Mouse (Mus musculus) hindbrain, embryonic 10.5 days (tissue): ENCODE measurements around the gene Gm11549. TPM values are rescaled to one million over a fixed set of nuclear protein-coding genes. Genes with fewer than 3 reads are reported as not detected.
A peak's percentile ranks its signal among the peaks of the same experiment; 100 is the strongest.

ENCODE experiments used
- DNase-seq: peaks from one replicate; pipeline ENCODE4 v3.0.0-alpha.2; 2017; ENCODE audit warnings: low spot score
- H3K27ac ChIP-seq: fragments of 300-500 bp; sonication (generic); 2 replicates; pipeline ENCODE4 v1.5.1; 2016; ENCODE audit warnings: mild to moderate bottlenecking, moderate library complexity
- H3K27me3 ChIP-seq: fragments of 300-500 bp; sonication (generic); 2 replicates; pipeline ENCODE4 v1.6.1; 2016; ENCODE audit warnings: mild to moderate bottlenecking; ENCODE audit not compliant: poor library complexity, insufficient read depth, severe bottlenecking
- H3K36me3 ChIP-seq: fragments of 300-500 bp; sonication (generic); 2 replicates; pipeline ENCODE4 v1.6.1; 2016; ENCODE audit warnings: mild to moderate bottlenecking, moderate library complexity
- H3K4me1 ChIP-seq: fragments of 300-500 bp; sonication (generic); replicated peaks from 2 replicates; pipeline ENCODE4 v1.6.1; 2016; ENCODE audit warnings: mild to moderate bottlenecking
- H3K4me3 ChIP-seq: fragments of 300-500 bp; sonication (generic); 2 replicates; pipeline ENCODE4 v1.5.1; 2016; ENCODE audit warnings: mild to moderate bottlenecking, moderate library complexity
- H3K9me3 ChIP-seq: fragments of 300-500 bp; sonication (generic); 2 replicates; pipeline ENCODE4 v1.6.1; 2016; ENCODE audit warnings: mild to moderate bottlenecking, moderate library complexity
- WGBS: fragments of 180-500 bp; shearing (Covaris S2); methylation state at CpG from one replicate; pipeline ENCODE4 v1.1.7; 2016; 5-methylcytosine and 5-hydroxymethylcytosine counted together
- polyA plus RNA-seq: library from polyadenylated mRNA; unstranded; fragments of >200 nt; fragmentation: Nextera tagmentation; extraction: Ambion mirVana; gene quantifications from 2 replicates; pipeline ENCODE4 v1.2.1, GENCODE M21; 2016

Gm11549 gene
- polyA plus RNA-seq, 1 experiment from 2014 or later = 0.50 TPM

- WGBS = 74% methylated on average over 7 of the region's 7 CpGs
- DNase-seq = no peak
- no peak overlapping the region for H3K27ac ChIP-seq
Observed at GRCm38 (mm10) chr3:36501546-36501945, 20.1 kb downstream of the Gm11549 start.

DNA sequence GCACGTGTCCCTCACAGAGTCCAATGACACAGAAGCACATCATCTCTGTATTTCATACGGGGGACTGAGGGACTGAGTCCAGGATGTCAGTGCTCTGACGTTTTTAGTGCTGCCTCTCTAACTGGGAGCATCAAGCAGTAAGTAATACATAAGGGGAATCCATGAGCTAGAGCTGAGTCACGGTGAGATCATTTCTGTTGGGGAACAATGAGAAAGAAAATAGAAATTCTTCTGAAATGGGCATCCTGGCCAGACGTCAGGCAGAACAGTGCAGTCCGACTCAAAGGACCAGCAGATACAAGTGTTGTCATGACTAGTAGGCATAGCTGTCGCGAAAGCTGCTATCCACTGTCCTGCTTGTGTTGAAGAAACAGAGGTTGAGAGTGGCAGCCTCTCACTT lies 20.6 kb downstream of the Gm11549 start:
- Histone ChIP-seq H3K9me3 (no peaks in the 10 kb centered on the region), H3K4me1 (peaks cover 2% of the 10 kb centered on the region; the same call in 1 of the 2 replicates), H3K27ac (no peak overlapping the region)

More at GRCm38 (mm10) chr3:36501546-36501945, 20.1 kb downstream of the Gm11549 start:
- no peaks in the 10 kb centered on the region for H3K36me3 ChIP-seq
- no peaks in the 10 kb centered on the region for H3K9me3 ChIP-seq
- H3K27me3 ChIP-seq = peaks cover 1% of the 10 kb centered on the region; the same call in 1 of the 2 replicates
- no peak overlapping the region for H3K4me3 ChIP-seq
- peaks cover 4% of the 10 kb centered on the region; the same call in 1 of the 2 replicates for H3K4me1 ChIP-seq

DNA sequence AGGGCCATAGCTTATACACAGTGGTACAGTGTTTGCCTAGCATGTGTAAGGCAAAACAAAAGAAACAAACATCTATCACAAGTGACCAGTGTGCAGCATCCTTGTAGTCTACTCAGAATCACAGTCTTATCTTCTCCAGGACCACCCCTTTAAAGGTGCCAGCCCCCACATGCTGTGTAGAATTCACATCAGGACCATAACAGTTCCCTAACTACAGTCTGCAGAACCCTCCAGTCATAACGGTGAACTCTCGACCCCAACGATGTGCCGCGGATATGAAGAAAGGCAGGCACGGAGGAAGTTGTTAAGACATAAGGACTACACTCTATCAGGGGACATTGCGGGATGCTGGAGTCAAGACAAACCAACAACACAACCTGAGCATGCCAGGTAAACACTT lies 22.2 kb downstream of the Gm11549 start:
- H3K27ac ChIP-seq = no peak overlapping the region
- H3K27me3 ChIP-seq = peaks cover 8% of the 10 kb centered on the region
- 0 out of 2 replicates have a peak, but pooled peaks cover 3% of the 10 kb centered on the region for H3K4me1 ChIP-seq
- no peak for DNase-seq
- WGBS = 96% methylated on average over 7 of the region's 7 CpGs
- H3K9me3 ChIP-seq = no peaks in the 10 kb centered on the region
- H3K36me3 ChIP-seq = no peaks in the 10 kb centered on the region
- no peak overlapping the region for H3K4me3 ChIP-seq

More for the DNA sequence above, 20.6 kb downstream of the Gm11549 start:
- no peak overlapping the region for H3K4me3 ChIP-seq
- peaks cover 7% of the 10 kb centered on the region for H3K27me3 ChIP-seq
- no peak for DNase-seq
- H3K36me3 ChIP-seq = no peaks in the 10 kb centered on the region
- WGBS = 88% methylated on average over 8 of the region's 8 CpGs

- H3K27me3 ChIP-seq = peaks cover 8% of the 10 kb centered on the region
- 93% methylated on average over 6 of the region's 6 CpGs for WGBS
- 0 out of 2 replicates have a peak, but pooled peaks cover 3% of the 10 kb centered on the region for H3K4me1 ChIP-seq
- no peak for DNase-seq
- no peak overlapping the region for H3K4me3 ChIP-seq
- H3K9me3 ChIP-seq = no peaks in the 10 kb centered on the region
- no peaks in the 10 kb centered on the region for H3K36me3 ChIP-seq
- H3K27ac ChIP-seq = no peak overlapping the region
Observed at GRCm38 (mm10) chr3:36498224-36498623, 23.4 kb downstream of the Gm11549 start.

- peaks cover 8% of the 10 kb centered on the region for H3K27me3 ChIP-seq
- no peaks in the 10 kb centered on the region for H3K36me3 ChIP-seq
- H3K9me3 ChIP-seq = no peaks in the 10 kb centered on the region
- H3K4me1 ChIP-seq = 0 out of 2 replicates have a peak, but pooled peaks cover 3% of the 10 kb centered on the region
- no peak overlapping the region for H3K27ac ChIP-seq
- WGBS = 20% methylated on average over 14 of the region's 14 CpGs
- peak; percentile 72 for DNase-seq
- H3K4me3 ChIP-seq = no peak overlapping the region
Observed at GRCm38 (mm10) chr3:36496746-36497145, 24.9 kb downstream of the Gm11549 start.

GRCm38 (mm10) chr3:36496273-36496672 lies 25.3 kb downstream of the Gm11549 start:
- Histone ChIP-seq H3K4me3 (no peak overlapping the region), H3K27ac (no peak overlapping the region), H3K4me1 (0 out of 2 replicates have a peak, but pooled peaks cover 3% of the 10 kb centered on the region), H3K36me3 (no peaks in the 10 kb centered on the region), H3K9me3 (no peaks in the 10 kb centered on the region), H3K27me3 (peaks cover 8% of the 10 kb centered on the region)
- DNase-seq = no peak
- 87% methylated on average over 9 of the region's 9 CpGs for WGBS

GRCm38 (mm10) chr3:36495436-36495835 lies 26.2 kb downstream of the Gm11549 start:
- H3K4me3 ChIP-seq = no peak overlapping the region
- peak; percentile 88 for DNase-seq
- peaks cover 8% of the 10 kb centered on the region for H3K27me3 ChIP-seq
- 0 out of 2 replicates have a peak, but pooled peaks cover 10% of the 10 kb centered on the region for H3K4me1 ChIP-seq
- WGBS = 14% methylated on average over 6 of the region's 6 CpGs
- no peaks in the 10 kb centered on the region for H3K9me3 ChIP-seq
- H3K27ac ChIP-seq = no peak overlapping the region
- H3K36me3 ChIP-seq = no peaks in the 10 kb centered on the region

DNA sequence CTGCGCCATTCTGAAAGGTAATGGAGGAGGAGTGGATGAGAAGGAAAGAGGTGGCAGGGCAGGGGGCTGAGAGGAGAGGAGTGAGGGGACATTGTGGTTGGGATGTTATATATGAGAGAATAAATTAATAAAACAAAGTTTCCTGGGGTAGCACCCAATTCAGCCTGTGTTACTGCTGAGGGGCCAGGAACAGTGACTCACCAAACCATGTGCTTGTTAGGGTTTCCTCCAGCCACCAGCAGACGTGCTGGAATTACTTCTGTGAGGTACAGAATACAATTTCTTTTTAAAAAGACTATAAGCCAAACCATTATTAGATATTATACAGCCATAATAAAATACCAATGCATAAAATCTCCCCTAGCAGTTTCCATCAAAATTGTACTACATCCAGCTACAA lies 27.0 kb downstream of the Gm11549 start:
- no peaks in the 10 kb centered on the region for H3K36me3 ChIP-seq
- 93% methylated on average over 2 of the region's 2 CpGs for WGBS
- H3K4me1 ChIP-seq = 0 out of 2 replicates have a peak, but pooled peaks cover 11% of the 10 kb centered on the region
- H3K27me3 ChIP-seq = peaks cover 8% of the 10 kb centered on the region
- DNase-seq = no peak
- no peak overlapping the region for H3K4me3 ChIP-seq
- H3K27ac ChIP-seq = no peak overlapping the region
- no peaks in the 10 kb centered on the region for H3K9me3 ChIP-seq

GRCm38 (mm10) chr3:36493641-36494283 lies 27.9 kb downstream of the Gm11549 start:
- H3K4me3 ChIP-seq = no peak overlapping the region
- H3K4me1 ChIP-seq = 0 out of 2 replicates have a peak, but pooled peaks cover 11% of the 10 kb centered on the region
- WGBS = 85% methylated on average over 6 of the region's 6 CpGs
- H3K9me3 ChIP-seq = no peaks in the 10 kb centered on the region
- peaks cover 8% of the 10 kb centered on the region for H3K27me3 ChIP-seq
- no peak overlapping the region for H3K27ac ChIP-seq
- DNase-seq = no peak
- H3K36me3 ChIP-seq = no peaks in the 10 kb centered on the region

GRCm38 (mm10) chr3:36492716-36493391 lies 28.8 kb downstream of the Gm11549 start:
- no peak for DNase-seq
- Histone ChIP-seq H3K4me1 (0 out of 2 replicates have a peak, but pooled peaks cover 11% of the 10 kb centered on the region), H3K36me3 (no peaks in the 10 kb centered on the region), H3K9me3 (no peaks in the 10 kb centered on the region), H3K27ac (no peak overlapping the region), H3K27me3 (peaks cover 8% of the 10 kb centered on the region), H3K4me3 (no peak overlapping the region)
- 81% methylated on average over 9 of the region's 9 CpGs for WGBS

DNA sequence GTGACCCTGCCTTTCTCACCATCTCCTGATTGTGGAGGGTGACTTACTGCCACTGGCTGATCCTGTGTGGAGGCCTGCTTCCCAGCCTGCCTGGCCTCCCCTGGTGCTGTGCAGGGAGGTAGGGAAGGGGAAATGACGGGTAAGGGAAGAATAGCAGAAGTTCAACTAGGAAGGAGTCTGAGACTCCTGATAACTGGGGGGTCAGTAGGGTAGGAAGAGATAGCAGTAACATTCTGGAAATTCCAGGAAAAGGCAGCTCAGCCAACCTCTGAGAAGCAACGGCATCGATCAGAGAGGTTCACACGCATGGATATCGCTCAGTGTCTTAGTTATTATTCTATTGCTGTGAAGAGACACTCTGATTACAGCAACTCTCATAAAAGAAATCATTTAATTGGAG lies 30.1 kb downstream of the Gm11549 start:
- Histone ChIP-seq H3K27me3 (peaks cover 7% of the 10 kb centered on the region), H3K36me3 (no peaks in the 10 kb centered on the region), H3K4me1 (0 out of 2 replicates have a peak, but pooled peaks cover 11% of the 10 kb centered on the region), H3K27ac (peak overlapping the region; percentile 35; the same call in 1 of the 2 replicates), H3K4me3 (no peak overlapping the region), H3K9me3 (no peaks in the 10 kb centered on the region)
- DNase-seq = no peak
- WGBS = 86% methylated on average over 5 of the region's 5 CpGs

DNA sequence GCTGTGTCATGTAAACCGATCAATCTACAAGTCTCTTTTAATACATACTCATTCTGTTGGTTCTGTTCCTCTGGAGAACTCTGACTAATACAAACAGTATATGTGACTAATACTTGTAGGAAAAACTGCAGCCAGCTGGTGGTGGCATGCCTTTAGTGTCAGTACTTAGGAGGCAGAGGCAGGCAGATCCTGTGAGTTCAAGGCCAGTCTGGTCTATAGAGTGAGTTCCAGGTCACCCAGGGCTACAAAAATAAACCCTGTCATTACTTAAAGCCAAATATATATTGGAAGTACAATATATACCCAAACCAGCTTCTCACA lies 32.1 kb downstream of the Gm11549 start:
- H3K36me3 ChIP-seq = no peaks in the 10 kb centered on the region
- 0 out of 2 replicates have a peak, but pooled peaks cover 12% of the 10 kb centered on the region for H3K4me1 ChIP-seq
- H3K9me3 ChIP-seq = no peaks in the 10 kb centered on the region
- no peak overlapping the region for H3K4me3 ChIP-seq
- no peak overlapping the region for H3K27ac ChIP-seq
- DNase-seq = no peak
- 98% methylated on average over 1 of the region's 1 CpGs for WGBS
- no peaks in the 10 kb centered on the region for H3K27me3 ChIP-seq
